Mouse (Mus musculus): ENCODE data around the gene Igf2bp1. TPM values are rescaled to one million over a fixed set of nuclear protein-coding genes. Genes with fewer than 3 reads are reported as not detected.

Igf2bp1 gene
- polyA plus RNA-seq (2011; ENCODE audit: insufficient read length, low read depth, missing spikeins) = 37.9 and 39.8 TPM in 2 replicates

DNA sequence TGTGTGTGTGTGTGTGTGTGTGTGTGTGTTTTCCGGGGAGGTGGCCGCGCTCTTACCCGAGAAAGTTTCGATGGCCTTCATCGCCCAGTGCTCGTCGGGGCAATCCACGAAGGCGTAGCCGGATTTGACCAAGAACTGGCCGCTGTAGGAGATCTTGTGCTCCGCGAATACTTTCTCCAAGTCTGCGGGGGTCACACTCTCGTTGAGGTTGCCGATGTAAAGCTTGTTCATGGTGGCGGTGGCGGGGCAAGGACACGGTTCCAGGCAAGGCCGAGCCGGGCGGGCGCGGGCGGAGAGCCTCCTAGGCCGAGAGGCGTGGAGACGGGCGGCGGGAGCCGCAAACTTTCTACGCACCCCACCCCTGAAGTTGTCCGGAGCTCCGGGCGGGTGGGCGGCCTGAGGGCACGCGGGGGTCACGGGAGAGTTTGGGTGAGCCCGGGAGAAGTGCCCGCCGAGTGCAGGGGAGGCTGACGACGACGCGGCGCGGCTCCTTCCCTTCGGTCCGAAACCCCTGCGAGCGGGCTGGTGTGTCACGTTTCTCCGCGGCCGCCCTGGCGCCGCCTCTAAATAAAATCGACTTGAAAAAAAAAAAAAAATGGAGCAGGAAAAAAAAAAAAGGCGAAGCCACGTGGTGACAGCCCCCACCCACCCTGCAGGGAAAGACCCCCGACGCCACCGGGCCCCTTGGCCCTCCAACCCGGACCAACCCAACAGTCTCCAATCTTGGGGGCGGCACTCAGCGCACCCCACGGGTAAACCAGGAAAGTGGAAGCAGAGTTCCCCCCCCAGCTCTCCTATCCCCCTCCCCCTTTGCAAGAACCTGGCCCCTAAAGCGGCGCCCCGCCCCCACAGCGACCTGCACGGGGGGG, at the start of gene Igf2bp1:
Gene Igf2bp1, minus strand, starts transcription at position 538 of the 869 bp plus-strand sequence.
- Histone ChIP-seq H3K4me1 (ENCODE audit: control insufficient read depth, insufficient read depth, low read length) (no peaks in the 10 kb centered on the region), H3K4me3 (ENCODE audit: insufficient read depth, low read length) (peak within 1 kb of the TSS; percentile 85), H3K27ac (ENCODE audit: insufficient read depth, low read length) (peak within 1 kb of the TSS; percentile 91)
- no peak for TF ChIP-seq CTCF (IDR thresholded peaks at IDR 0.05; ENCODE audit: borderline replicate concordance, insufficient read depth, low read length)
- TF ChIP-seq POLR2A (IDR thresholded peaks at IDR 0.05; ENCODE audit: low read depth, low read length) = peak; percentile 67

DNA sequence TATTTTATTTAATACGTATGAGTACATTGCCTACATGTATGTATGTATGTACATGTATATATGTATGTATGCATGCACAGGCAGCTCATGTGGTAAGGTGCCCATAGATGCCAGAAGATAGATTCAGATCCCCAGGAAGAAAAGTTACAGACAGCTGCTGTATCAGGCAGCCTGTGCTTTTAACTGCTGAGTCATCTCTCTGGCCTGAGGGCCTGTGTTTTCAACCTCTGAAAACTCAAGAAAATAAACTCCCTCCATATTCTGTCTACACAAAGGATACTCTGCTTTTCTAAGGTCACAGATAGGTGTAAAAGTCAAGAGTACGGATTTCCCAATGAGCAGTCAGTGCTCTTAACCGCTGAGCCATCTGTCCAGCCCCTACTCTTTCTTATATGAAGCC, 45.1 kb upstream of the Igf2bp1 start:
- H3K4me1 ChIP-seq (ENCODE audit: control insufficient read depth, insufficient read depth, low read length) = peaks cover 3% of the 10 kb centered on the region; the same call in 1 of the 2 replicates
- 0 out of 2 replicates have a peak overlapping the region, but pooled peaks have one; percentile 27 for H3K27ac ChIP-seq (ENCODE audit: insufficient read depth, low read length)
- TF ChIP-seq CTCF (IDR thresholded peaks at IDR 0.05; ENCODE audit: borderline replicate concordance, insufficient read depth, low read length) = no peak
- no peak for TF ChIP-seq POLR2A (IDR thresholded peaks at IDR 0.05; ENCODE audit: low read depth, low read length)
- no peak overlapping the region for H3K4me3 ChIP-seq (ENCODE audit: insufficient read depth, low read length)

DNA sequence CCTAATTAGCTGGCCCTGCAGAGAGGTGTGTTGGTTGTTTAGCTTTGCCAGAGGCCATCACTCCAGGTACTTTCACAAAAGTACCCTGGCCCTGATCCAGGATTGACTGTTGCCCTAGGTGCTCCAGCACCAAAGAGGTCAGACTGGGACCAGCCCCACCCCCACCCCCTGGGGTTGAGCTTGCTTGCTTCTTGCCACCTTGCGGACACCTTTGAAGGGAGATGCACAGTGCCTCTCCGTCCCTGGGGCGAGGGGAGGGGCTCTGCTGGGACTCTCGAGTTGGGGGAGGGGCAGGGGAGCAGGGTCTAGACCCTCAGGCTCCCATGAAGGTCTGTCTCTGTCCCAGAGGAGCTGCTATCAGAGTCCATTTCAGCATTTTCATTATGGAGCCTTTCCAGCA, 44.2 kb upstream of the Igf2bp1 start:
- Histone ChIP-seq H3K4me3 (ENCODE audit: insufficient read depth, low read length) (no peak overlapping the region), H3K4me1 (ENCODE audit: control insufficient read depth, insufficient read depth, low read length) (peaks cover 3% of the 10 kb centered on the region; the same call in 1 of the 2 replicates), H3K27ac (ENCODE audit: insufficient read depth, low read length) (no peak overlapping the region)
- TF ChIP-seq CTCF (IDR thresholded peaks at IDR 0.05; ENCODE audit: borderline replicate concordance, insufficient read depth, low read length) = no peak
- no peak for TF ChIP-seq POLR2A (IDR thresholded peaks at IDR 0.05; ENCODE audit: low read depth, low read length)

- Histone ChIP-seq H3K4me3 (ENCODE audit: insufficient read depth, low read length) (no peak overlapping the region), H3K27ac (ENCODE audit: insufficient read depth, low read length) (no peak overlapping the region), H3K4me1 (ENCODE audit: control insufficient read depth, insufficient read depth, low read length) (peaks cover 3% of the 10 kb centered on the region; the same call in 1 of the 2 replicates)
- TF ChIP-seq POLR2A (IDR thresholded peaks at IDR 0.05; ENCODE audit: low read depth, low read length) (no peak), CTCF (IDR thresholded peaks at IDR 0.05; ENCODE audit: borderline replicate concordance, insufficient read depth, low read length) (no peak)
Measured at GRCm38 (mm10) chr11:96047469-96048373, 42.0 kb upstream of the Igf2bp1 start.

DNA sequence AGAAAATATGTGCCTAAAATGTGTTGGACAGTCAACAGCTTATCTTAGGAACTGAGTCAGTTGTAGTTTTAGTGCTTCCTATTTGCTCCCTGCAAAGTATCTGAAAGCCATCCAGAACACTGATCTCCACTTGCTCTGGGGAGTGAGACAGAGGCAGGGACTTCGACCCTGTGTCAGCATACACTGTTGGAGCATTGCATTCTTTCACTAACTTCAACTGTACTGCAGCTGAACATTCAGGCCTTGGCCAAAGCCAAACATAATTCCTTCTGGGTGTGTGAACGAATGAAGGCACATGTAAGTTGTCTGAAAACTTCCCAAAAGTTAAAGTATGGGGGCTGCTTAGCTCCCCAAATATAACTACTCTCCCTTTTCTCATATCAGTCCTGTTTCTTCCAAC, 41.1 kb upstream of the Igf2bp1 start:
- no peak for TF ChIP-seq CTCF (IDR thresholded peaks at IDR 0.05; ENCODE audit: borderline replicate concordance, insufficient read depth, low read length)
- TF ChIP-seq POLR2A (IDR thresholded peaks at IDR 0.05; ENCODE audit: low read depth, low read length) = no peak
- Histone ChIP-seq H3K4me1 (ENCODE audit: control insufficient read depth, insufficient read depth, low read length) (peaks cover 3% of the 10 kb centered on the region; the same call in 1 of the 2 replicates), H3K27ac (ENCODE audit: insufficient read depth, low read length) (no peak overlapping the region), H3K4me3 (ENCODE audit: insufficient read depth, low read length) (no peak overlapping the region)

- Histone ChIP-seq H3K4me3 (ENCODE audit: insufficient read depth, low read length) (no peak overlapping the region), H3K27ac (ENCODE audit: insufficient read depth, low read length) (0 out of 2 replicates have a peak overlapping the region, but pooled peaks have one; percentile 4), H3K4me1 (ENCODE audit: control insufficient read depth, insufficient read depth, low read length) (peaks cover under 1% of the 10 kb centered on the region; the same call in 1 of the 2 replicates)
- TF ChIP-seq POLR2A (IDR thresholded peaks at IDR 0.05; ENCODE audit: low read depth, low read length) (no peak), CTCF (IDR thresholded peaks at IDR 0.05; ENCODE audit: borderline replicate concordance, insufficient read depth, low read length) (no peak)
Measured at GRCm38 (mm10) chr11:96046028-96046427, 40.3 kb upstream of the Igf2bp1 start.

DNA sequence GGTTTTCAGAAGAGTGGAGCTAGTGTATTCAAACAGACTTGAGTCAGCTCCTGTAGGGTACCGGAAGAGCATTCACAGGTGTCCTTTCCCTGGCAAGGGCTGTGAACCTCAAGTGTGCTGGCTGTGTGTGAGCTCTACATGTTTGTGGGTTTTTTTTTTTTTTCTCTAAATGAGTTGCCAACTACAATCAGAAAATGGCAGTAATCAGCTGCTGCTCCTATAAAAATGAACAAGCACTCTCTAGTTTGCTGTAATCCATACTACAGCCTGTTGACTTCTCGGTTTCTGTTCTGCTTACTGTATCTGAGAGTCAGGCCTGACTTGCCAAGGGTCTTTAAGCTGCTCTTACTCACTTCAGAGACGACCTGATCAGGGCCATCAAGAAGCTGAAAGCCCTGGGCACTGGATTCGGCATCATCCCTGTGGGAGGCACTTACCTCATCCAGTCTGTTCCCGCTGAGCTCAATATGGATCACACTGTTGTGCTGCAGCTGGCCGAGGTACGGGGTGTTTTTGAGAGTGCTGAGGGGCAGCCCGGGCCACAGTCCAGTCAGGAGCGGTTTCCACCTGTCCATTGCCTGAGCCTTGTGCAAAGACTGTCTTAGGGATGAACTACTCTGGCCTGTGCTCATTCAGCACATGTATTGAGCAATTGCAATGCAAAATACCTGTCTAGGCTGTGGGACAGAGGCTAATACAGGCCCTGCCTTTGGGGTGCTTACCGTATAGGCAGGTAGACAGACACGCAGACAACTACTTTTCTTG, 39.2 kb upstream of the Igf2bp1 start:
- Histone ChIP-seq H3K4me3 (ENCODE audit: insufficient read depth, low read length) (no peak overlapping the region), H3K27ac (ENCODE audit: insufficient read depth, low read length) (no peak overlapping the region), H3K4me1 (ENCODE audit: control insufficient read depth, insufficient read depth, low read length) (no peaks in the 10 kb centered on the region)
- no peak for TF ChIP-seq CTCF (IDR thresholded peaks at IDR 0.05; ENCODE audit: borderline replicate concordance, insufficient read depth, low read length)
- TF ChIP-seq POLR2A (IDR thresholded peaks at IDR 0.05; ENCODE audit: low read depth, low read length) = no peak

DNA sequence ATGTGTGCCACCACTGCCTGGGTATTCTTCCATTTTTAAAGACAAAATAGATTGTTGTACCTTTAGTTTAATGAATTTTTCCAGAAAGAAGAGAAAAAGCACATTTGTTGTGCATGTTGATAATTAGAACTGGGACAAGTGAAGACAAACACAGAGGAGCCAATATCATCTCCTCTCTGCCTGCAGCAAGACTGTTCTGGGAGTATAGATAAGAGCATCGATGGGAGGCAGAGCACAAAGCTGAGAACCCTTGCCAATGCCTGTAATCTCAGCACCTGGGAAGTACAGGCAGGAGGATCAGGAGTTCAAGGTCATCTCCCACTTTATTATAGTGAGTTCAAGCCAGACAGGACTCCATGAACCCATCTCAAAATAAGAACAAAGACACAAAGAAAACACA, 32.8 kb upstream of the Igf2bp1 start:
- no peak overlapping the region for H3K4me3 ChIP-seq (ENCODE audit: insufficient read depth, low read length)
- H3K4me1 ChIP-seq (ENCODE audit: control insufficient read depth, insufficient read depth, low read length) = peaks cover 3% of the 10 kb centered on the region; the same call in 1 of the 2 replicates
- TF ChIP-seq POLR2A (IDR thresholded peaks at IDR 0.05; ENCODE audit: low read depth, low read length) (no peak), CTCF (IDR thresholded peaks at IDR 0.05; ENCODE audit: borderline replicate concordance, insufficient read depth, low read length) (no peak)
- H3K27ac ChIP-seq (ENCODE audit: insufficient read depth, low read length) = no peak overlapping the region

GRCm38 (mm10) chr11:96037499-96037898, 31.8 kb upstream of the Igf2bp1 start:
- peaks cover 3% of the 10 kb centered on the region; the same call in 1 of the 2 replicates for H3K4me1 ChIP-seq (ENCODE audit: control insufficient read depth, insufficient read depth, low read length)
- TF ChIP-seq POLR2A (IDR thresholded peaks at IDR 0.05; ENCODE audit: low read depth, low read length) (no peak), CTCF (IDR thresholded peaks at IDR 0.05; ENCODE audit: borderline replicate concordance, insufficient read depth, low read length) (no peak)
- H3K4me3 ChIP-seq (ENCODE audit: insufficient read depth, low read length) = no peak overlapping the region
- H3K27ac ChIP-seq (ENCODE audit: insufficient read depth, low read length) = no peak overlapping the region
